Mouse (Mus musculus) lung, embryonic 16.5 days (tissue): Measurements from ENCODE around the gene Fkrp. TPM values are rescaled to one million over a fixed set of nuclear protein-coding genes. Genes with fewer than 3 reads are reported as not detected.

Experiments
- ATAC-seq: fragments of 200-750 bp; cut with Nextera tagmentation; 2 replicates; pipeline ENCODE4 v1.8.0; 2017; ENCODE audit warnings: low read depth, mild to moderate bottlenecking, moderate library complexity
- H3K27ac ChIP-seq: fragments of 300-500 bp; sonication (generic); 2 replicates; pipeline ENCODE4 v1.5.1; 2014; ENCODE audit warnings: mild to moderate bottlenecking, control low read depth, low read length
- H3K27me3 ChIP-seq: fragments of 300-500 bp; sonication (generic); 2 replicates; pipeline ENCODE4 v1.6.1; 2014; ENCODE audit warnings: low read depth, low read length, mixed read lengths; ENCODE audit not compliant: control insufficient read depth, insufficient read depth
- H3K36me3 ChIP-seq: fragments of 300-500 bp; sonication (generic); 2 replicates; pipeline ENCODE4 v1.6.1; 2014; ENCODE audit warnings: low read length; ENCODE audit not compliant: control insufficient read depth, insufficient read depth
- H3K4me1 ChIP-seq: fragments of 300-500 bp; sonication (generic); replicated peaks from 2 replicates; pipeline ENCODE4 v1.6.1; 2014; ENCODE audit warnings: low read length, mixed read lengths; ENCODE audit not compliant: control insufficient read depth, insufficient read depth
- H3K4me2 ChIP-seq: fragments of 300-500 bp; sonication (generic); 2 replicates; pipeline ENCODE4 v1.6.1; 2014; ENCODE audit warnings: low read depth, low read length, control low read depth
- H3K4me3 ChIP-seq: fragments of 300-500 bp; sonication (generic); 2 replicates; pipeline ENCODE4 v1.5.1; 2014; ENCODE audit warnings: mild to moderate bottlenecking, low read length, control low read depth
- H3K9ac ChIP-seq: fragments of 300-500 bp; sonication (generic); 2 replicates; pipeline ENCODE4 v1.6.1; 2014; ENCODE audit warnings: low read length, control low read depth
- H3K9me3 ChIP-seq: fragments of 300-500 bp; sonication (generic); 2 replicates; pipeline ENCODE4 v1.6.1; 2016; ENCODE audit warnings: low read length; ENCODE audit not compliant: control insufficient read depth
- WGBS: fragments of 180-500 bp; shearing (Covaris S2); extraction: QIAGEN DNeasy Blood & Tissue Kit; methylation state at CpG from one replicate; pipeline ENCODE4 v1.1.7; 2014; 5-methylcytosine and 5-hydroxymethylcytosine counted together
- polyA plus RNA-seq: library from polyadenylated mRNA; unstranded; fragments of >200 nt; fragmentation: Nextera tagmentation; extraction: Ambion mirVana; gene quantifications from 2 replicates; pipeline ENCODE4 v1.2.1, GENCODE M21; 2015

Gene Fkrp
- polyA plus RNA-seq, 1 experiment from 2014 or later, result 28.9 TPM

GRCm38 (mm10) chr7:16838804-16839426, 22.4 kb upstream of the Fkrp start:
- 72% methylated on average over 6 of the region's 6 CpGs for WGBS
- H3K27ac ChIP-seq, result no peak overlapping the region
- no peak overlapping the region for H3K4me2 ChIP-seq
- no peaks in the 10 kb centered on the region for H3K9me3 ChIP-seq
- no peak overlapping the region for H3K9ac ChIP-seq
- no peaks in the 10 kb centered on the region for H3K27me3 ChIP-seq
- peaks cover 15% of the 10 kb centered on the region for H3K4me1 ChIP-seq
- peaks cover 39% of the 10 kb centered on the region for H3K36me3 ChIP-seq
- H3K4me3 ChIP-seq, result no peak overlapping the region
- ATAC-seq, result no peak

DNA sequence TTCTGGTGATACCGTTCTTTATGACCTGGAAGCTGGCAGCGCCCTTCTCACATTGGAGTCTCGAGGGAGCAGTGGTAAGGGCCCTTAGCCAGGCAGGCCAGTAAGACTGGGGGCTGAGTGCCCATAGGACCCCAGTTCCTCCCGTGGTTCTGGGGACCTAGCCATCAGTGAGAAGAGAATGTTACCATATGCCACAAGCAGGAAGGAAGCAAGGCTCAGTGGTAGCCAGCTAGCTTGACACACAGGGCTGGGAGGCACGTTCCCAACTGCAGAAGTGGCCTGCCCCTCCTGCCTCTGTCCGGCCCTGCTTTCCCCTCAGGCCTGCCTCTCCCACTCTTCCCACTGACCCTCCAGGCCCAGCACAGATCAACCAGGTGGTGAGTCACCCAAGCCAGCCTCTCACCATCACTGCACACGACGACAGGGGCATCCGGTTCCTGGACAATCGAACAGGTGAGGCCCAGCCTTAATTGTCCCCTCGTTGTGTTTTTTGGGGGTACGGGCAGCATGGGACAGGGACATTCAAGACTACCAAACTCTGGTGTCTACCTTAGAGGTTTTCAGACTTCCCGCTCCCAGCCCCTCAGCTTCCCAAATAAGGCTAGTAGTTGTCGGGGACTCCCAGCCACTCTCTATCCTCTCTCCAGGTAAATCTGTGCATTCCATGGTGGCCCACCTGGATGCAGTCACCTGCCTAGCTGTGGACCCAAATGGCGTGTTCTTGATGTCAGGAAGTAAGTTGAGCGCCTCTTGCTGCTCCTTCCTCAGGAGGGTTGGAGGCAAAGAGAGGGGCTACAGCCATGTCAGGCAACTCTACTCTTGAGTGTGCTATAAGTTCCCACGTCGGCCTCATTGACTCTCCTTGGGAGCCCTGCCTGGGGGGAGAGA, 21.6 kb upstream of the Fkrp start:
- Histone ChIP-seq H3K9ac (no peak overlapping the region), H3K27me3 (no peaks in the 10 kb centered on the region), H3K27ac (no peak overlapping the region), H3K36me3 (peaks cover 42% of the 10 kb centered on the region), H3K9me3 (no peaks in the 10 kb centered on the region), H3K4me3 (no peak overlapping the region), H3K4me2 (no peak overlapping the region), H3K4me1 (peaks cover 11% of the 10 kb centered on the region; the same call in 1 of the 2 replicates)
- 88% methylated on average over 18 of the region's 18 CpGs for WGBS
- no peak for ATAC-seq

DNA sequence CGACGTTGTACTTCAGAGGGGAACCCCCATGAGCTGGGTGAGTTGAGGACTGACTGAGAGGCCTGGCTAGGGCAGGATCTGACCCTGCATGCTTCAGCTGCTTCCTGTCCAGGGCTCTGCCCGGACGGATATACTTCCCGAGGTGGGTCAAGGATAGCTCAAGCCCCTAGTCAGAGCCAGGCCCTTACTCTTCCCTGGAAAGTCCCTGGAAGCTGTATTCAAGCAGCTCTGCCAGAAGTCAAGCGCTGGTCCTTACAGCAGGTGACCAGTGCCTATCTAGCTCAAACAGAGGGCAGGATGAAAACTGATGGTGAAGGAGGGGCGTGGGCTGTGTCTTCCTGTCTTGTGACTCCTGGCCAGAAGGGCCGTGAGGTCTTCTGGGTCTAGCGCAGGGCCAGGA, 13.9 kb upstream of the Fkrp start:
- Histone ChIP-seq H3K4me3 (no peak overlapping the region), H3K27me3 (no peaks in the 10 kb centered on the region), H3K4me1 (no peaks in the 10 kb centered on the region), H3K9ac (no peak overlapping the region), H3K36me3 (peaks cover 55% of the 10 kb centered on the region), H3K9me3 (no peaks in the 10 kb centered on the region), H3K4me2 (no peak overlapping the region), H3K27ac (no peak overlapping the region)
- 74% methylated on average over 9 of the region's 9 CpGs for WGBS
- no peak for ATAC-seq

DNA sequence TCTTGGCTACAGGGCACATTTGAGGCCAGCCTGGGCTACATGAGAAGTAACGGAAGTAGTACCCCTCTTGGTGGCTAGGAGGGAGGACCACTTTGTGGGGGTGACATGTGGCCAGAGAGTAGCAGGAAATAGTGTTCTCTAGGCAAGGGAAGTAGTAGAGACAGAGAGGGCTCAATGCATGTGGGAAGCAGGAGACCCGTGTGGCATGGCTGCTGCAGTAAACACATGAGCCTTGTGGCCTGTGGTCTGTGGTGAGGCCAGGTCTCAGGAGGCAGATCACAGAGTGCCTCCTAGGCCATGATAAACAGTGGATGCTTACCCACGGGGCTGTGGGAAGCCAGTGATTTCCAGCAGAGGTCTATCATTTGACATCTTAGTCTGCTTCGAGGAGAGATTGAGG, 10.7 kb upstream of the Fkrp start:
- H3K27me3 ChIP-seq, result no peaks in the 10 kb centered on the region
- H3K9me3 ChIP-seq, result no peaks in the 10 kb centered on the region
- no peak overlapping the region for H3K4me2 ChIP-seq
- H3K36me3 ChIP-seq, result peaks cover 46% of the 10 kb centered on the region
- WGBS, result 72% methylated on average over 4 of the region's 4 CpGs
- no peak overlapping the region for H3K9ac ChIP-seq
- H3K4me1 ChIP-seq, result no peaks in the 10 kb centered on the region; the same call in 1 of the 2 replicates
- H3K27ac ChIP-seq, result no peak overlapping the region
- no peak overlapping the region for H3K4me3 ChIP-seq
- no peak for ATAC-seq

GRCm38 (mm10) chr7:16826571-16826970, 10.0 kb upstream of the Fkrp start:
- 67% methylated on average over 5 of the region's 5 CpGs for WGBS
- Histone ChIP-seq H3K4me1 (no peaks in the 10 kb centered on the region; the same call in 1 of the 2 replicates), H3K9me3 (no peaks in the 10 kb centered on the region), H3K4me3 (no peak overlapping the region), H3K9ac (no peak overlapping the region), H3K36me3 (peaks cover 40% of the 10 kb centered on the region), H3K27me3 (no peaks in the 10 kb centered on the region), H3K4me2 (no peak overlapping the region), H3K27ac (no peak overlapping the region)
- ATAC-seq, result no peak

DNA sequence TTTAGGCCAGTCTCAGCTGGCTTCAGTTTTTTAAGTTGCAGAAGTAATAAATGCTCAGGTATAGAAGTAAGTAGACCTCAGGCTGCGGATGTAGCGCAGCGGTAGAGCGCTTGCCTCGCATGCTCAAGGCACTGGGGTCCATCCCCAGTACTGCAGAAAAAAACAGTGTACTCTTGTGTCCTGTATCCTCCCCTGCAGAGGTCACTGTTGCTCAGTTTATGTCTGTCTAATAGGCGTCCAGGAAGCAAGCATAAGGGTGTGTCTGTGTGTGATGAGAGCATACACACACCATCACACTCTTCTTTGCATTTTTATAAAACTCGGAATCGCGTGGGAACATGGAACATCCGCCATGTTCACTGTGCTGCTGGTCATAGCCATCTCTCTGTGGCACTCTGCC, 9.3 kb upstream of the Fkrp start:
- 81% methylated on average over 10 of the region's 10 CpGs for WGBS
- Histone ChIP-seq H3K36me3 (peaks cover 36% of the 10 kb centered on the region), H3K4me3 (no peak overlapping the region), H3K27me3 (no peaks in the 10 kb centered on the region), H3K4me1 (peaks cover 5% of the 10 kb centered on the region), H3K27ac (no peak overlapping the region), H3K9ac (no peak overlapping the region), H3K4me2 (no peak overlapping the region), H3K9me3 (no peaks in the 10 kb centered on the region)
- ATAC-seq, result no peak

GRCm38 (mm10) chr7:16823734-16824133, 7.2 kb upstream of the Fkrp start:
- WGBS, result 54% methylated on average over 5 of the region's 5 CpGs
- no peak overlapping the region for H3K9ac ChIP-seq
- H3K4me1 ChIP-seq, result peaks cover 17% of the 10 kb centered on the region
- no peaks in the 10 kb centered on the region for H3K27me3 ChIP-seq
- H3K27ac ChIP-seq, result no peak overlapping the region
- H3K4me2 ChIP-seq, result no peak overlapping the region
- H3K4me3 ChIP-seq, result no peak overlapping the region
- H3K9me3 ChIP-seq, result no peaks in the 10 kb centered on the region
- peaks cover 26% of the 10 kb centered on the region for H3K36me3 ChIP-seq
- no peak for ATAC-seq

DNA sequence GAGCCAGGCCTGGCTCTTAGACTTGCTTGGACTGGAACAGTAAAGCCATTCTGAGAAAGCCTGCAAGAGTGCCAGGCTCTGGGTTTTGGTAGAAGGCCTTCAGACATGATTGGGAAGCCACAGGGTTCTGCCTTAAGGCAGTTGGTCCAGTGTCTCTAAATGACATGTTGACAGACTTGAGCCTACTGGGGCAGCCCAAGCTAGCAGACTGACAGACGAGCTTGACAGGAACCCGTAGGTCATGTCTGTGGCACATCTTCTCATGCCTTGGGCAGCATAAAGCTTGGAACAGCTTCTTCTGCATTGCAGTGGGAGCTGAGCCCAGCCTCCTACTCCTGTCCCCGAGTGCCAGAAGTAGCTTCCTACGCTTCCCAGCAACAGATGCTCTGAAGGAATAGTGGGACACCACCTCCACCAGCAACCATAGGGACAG, 5.2 kb upstream of the Fkrp start:
- WGBS, result 53% methylated on average over 4 of the region's 4 CpGs
- Histone ChIP-seq H3K27me3 (no peaks in the 10 kb centered on the region), H3K4me3 (no peak overlapping the region), H3K4me2 (no peak overlapping the region), H3K27ac (no peak overlapping the region), H3K9ac (0 out of 2 replicates have a peak overlapping the region, but pooled peaks have one; percentile 4), H3K9me3 (no peaks in the 10 kb centered on the region), H3K36me3 (peaks cover 13% of the 10 kb centered on the region), H3K4me1 (peaks cover 29% of the 10 kb centered on the region)
- no peak for ATAC-seq

GRCm38 (mm10) chr7:16821091-16821490, 4.6 kb upstream of the Fkrp start:
- 62% methylated on average over 3 of the region's 3 CpGs for WGBS
- H3K4me1 ChIP-seq, result peaks cover 29% of the 10 kb centered on the region
- H3K36me3 ChIP-seq, result peaks cover 9% of the 10 kb centered on the region
- H3K4me3 ChIP-seq, result no peak overlapping the region
- no peak overlapping the region for H3K27ac ChIP-seq
- no peak for ATAC-seq
- H3K9me3 ChIP-seq, result no peaks in the 10 kb centered on the region
- H3K27me3 ChIP-seq, result no peaks in the 10 kb centered on the region
- no peak overlapping the region for H3K4me2 ChIP-seq
- H3K9ac ChIP-seq, result no peak overlapping the region
